In genomic region chr9:65611969-65612486, GRCm38 (mm10) we compare ENCODE assay signal across 18 mouse cellular contexts.
"Had no signal": no experiment of that assay in that cellular context is flagged by ENCODE, and none has a peak within 500 bp of the region (broad histone marks: within the 10 kb centered on the region; RNA-seq: fewer than 3 reads in every experiment).

No protein-coding gene starts in this region.

- H3K4me3 ChIP-seq: midbrain, embryonic 10.5 days; midbrain, embryonic 12.5 days; myocyte; neural tube, embryonic 13.5 days; neural tube, embryonic 15.5 days had no signal

- H3K9me3 ChIP-seq: midbrain, embryonic 10.5 days; midbrain, embryonic 12.5 days; neural tube, embryonic 13.5 days; neural tube, embryonic 15.5 days had no signal

- H3K9ac ChIP-seq: lung, embryonic 14.5 days; midbrain, embryonic 12.5 days; neural tube, embryonic 13.5 days; neural tube, embryonic 15.5 days had no signal

- H3K27ac ChIP-seq: midbrain, embryonic 10.5 days; midbrain, embryonic 12.5 days; neural tube, embryonic 13.5 days; neural tube, embryonic 15.5 days had no signal

- ATAC-seq: midbrain, embryonic 16.5 days had no signal

- H3K4me1 ChIP-seq: midbrain, embryonic 12.5 days; neural tube, embryonic 13.5 days; neural tube, embryonic 15.5 days had no signal

- H3K4me2 ChIP-seq: lung, embryonic 14.5 days; midbrain, embryonic 12.5 days; neural tube, embryonic 13.5 days; neural tube, embryonic 15.5 days had no signal

- H3K27me3 ChIP-seq: neural tube, embryonic 13.5 days; neural tube, embryonic 15.5 days had no signal

- H3K36me3 ChIP-seq: midbrain, embryonic 10.5 days; midbrain, embryonic 12.5 days; neural tube, embryonic 13.5 days; neural tube, embryonic 15.5 days had no signal

- DNase-seq: lung, adult 18-20 months; lung, embryonic 14.5 days; lung, postnatal 10 days; lung, postnatal 4 days; midbrain, embryonic 14.5 days; retina, postnatal 1 day; right cerebral cortex, adult 18-20 months; right cerebral cortex, postnatal 25 days; right cerebral cortex, postnatal 4 days; spleen, adult 18-20 months; thymus, adult 18-20 months; thymus, postnatal 36 days had no signal
